Mouse (Mus musculus): ENCODE results near the gene Cyp2c23. TPM values are rescaled to one million over a fixed set of nuclear protein-coding genes. Genes with fewer than 3 reads are reported as not detected.

Cyp2c23 gene
- total RNA-seq, 2 experiments from 2014 or later = not detected

- no peak for ATAC-seq (replicated peaks; ENCODE audit: poor library complexity, severe bottlenecking)
These were observed 2.0 kb downstream of the Cyp2c23 start for GRCm38 (mm10) chr19:44026956-44027530.

- ATAC-seq (replicated peaks; ENCODE audit: poor library complexity, severe bottlenecking) = no peak
These were observed 4.0 kb downstream of the Cyp2c23 start for GRCm38 (mm10) chr19:44024921-44025585.

- ATAC-seq (replicated peaks; ENCODE audit: poor library complexity, severe bottlenecking) = no peak
These were observed 5.9 kb downstream of the Cyp2c23 start for GRCm38 (mm10) chr19:44023066-44023465.

- ATAC-seq (replicated peaks; ENCODE audit: poor library complexity, severe bottlenecking) = peak; percentile 73
These were observed 7.5 kb downstream of the Cyp2c23 start for GRCm38 (mm10) chr19:44021502-44021901.

GRCm38 (mm10) chr19:44019739-44020138, 9.3 kb downstream of the Cyp2c23 start:
- no peak for ATAC-seq (replicated peaks; ENCODE audit: poor library complexity, severe bottlenecking)

GRCm38 (mm10) chr19:44013862-44014261, 15.1 kb downstream of the Cyp2c23 start:
- ATAC-seq (replicated peaks; ENCODE audit: poor library complexity, severe bottlenecking) = no peak

- ATAC-seq (replicated peaks; ENCODE audit: poor library complexity, severe bottlenecking) = peak; percentile 71
These were observed 20.2 kb downstream of the Cyp2c23 start for GRCm38 (mm10) chr19:44008784-44009183.

- ATAC-seq (replicated peaks; ENCODE audit: poor library complexity, severe bottlenecking) = no peak
These were observed 21.8 kb downstream of the Cyp2c23 start for GRCm38 (mm10) chr19:44007186-44007585.

GRCm38 (mm10) chr19:44005025-44005424, 24.0 kb downstream of the Cyp2c23 start:
- no peak for ATAC-seq (replicated peaks; ENCODE audit: poor library complexity, severe bottlenecking)

- no peak for ATAC-seq (replicated peaks; ENCODE audit: poor library complexity, severe bottlenecking)
These were observed 24.7 kb downstream of the Cyp2c23 start for GRCm38 (mm10) chr19:44004261-44004660.

GRCm38 (mm10) chr19:44000720-44001119, 28.3 kb downstream of the Cyp2c23 start:
- no peak for ATAC-seq (replicated peaks; ENCODE audit: poor library complexity, severe bottlenecking)

GRCm38 (mm10) chr19:44000061-44000460, 28.9 kb downstream of the Cyp2c23 start:
- ATAC-seq (replicated peaks; ENCODE audit: poor library complexity, severe bottlenecking) = no peak

GRCm38 (mm10) chr19:43998802-43999527, 30.0 kb downstream of the Cyp2c23 start:
- no peak for ATAC-seq (replicated peaks; ENCODE audit: poor library complexity, severe bottlenecking)

- ATAC-seq (replicated peaks; ENCODE audit: poor library complexity, severe bottlenecking) = no peak
These were observed 30.9 kb downstream of the Cyp2c23 start for GRCm38 (mm10) chr19:43998101-43998500.

- no peak for ATAC-seq (replicated peaks; ENCODE audit: poor library complexity, severe bottlenecking)
These were observed 33.6 kb downstream of the Cyp2c23 start for GRCm38 (mm10) chr19:43995427-43995826.

GRCm38 (mm10) chr19:43992464-43992863, 36.5 kb downstream of the Cyp2c23 start:
- ATAC-seq (replicated peaks; ENCODE audit: poor library complexity, severe bottlenecking) = no peak

GRCm38 (mm10) chr19:43990362-43990761, 38.6 kb downstream of the Cyp2c23 start:
- no peak for ATAC-seq (replicated peaks; ENCODE audit: poor library complexity, severe bottlenecking)

GRCm38 (mm10) chr19:43986069-43986794, 42.8 kb downstream of the Cyp2c23 start, which contains the start of gene Cpn1:
Gene Cpn1 (minus strand): TSS chr19:43986556.
- ATAC-seq (replicated peaks; ENCODE audit: poor library complexity, severe bottlenecking) = peak; percentile 53

GRCm38 (mm10) chr19:43981992-43982391, 47.0 kb downstream of the Cyp2c23 start:
- no peak for ATAC-seq (replicated peaks; ENCODE audit: poor library complexity, severe bottlenecking)

GRCm38 (mm10) chr19:43980711-43981110, 48.3 kb downstream of the Cyp2c23 start:
- no peak for ATAC-seq (replicated peaks; ENCODE audit: poor library complexity, severe bottlenecking)

GRCm38 (mm10) chr19:43977799-43978198, 51.2 kb downstream of the Cyp2c23 start:
- ATAC-seq (replicated peaks; ENCODE audit: poor library complexity, severe bottlenecking) = no peak
